Mouse (Mus musculus) layer of hippocampus, adult 2 months (tissue): ENCODE results near the gene Tyrobp. TPM values are rescaled to one million over a fixed set of nuclear protein-coding genes. Genes with fewer than 3 reads are reported as not detected.
A peak's percentile ranks its signal among the peaks of the same experiment; 100 is the strongest.

Source experiments
- DNase-seq, 2 experiments: peaks; one replicate each; pipeline ENCODE4 v3.0.0; 2022; ENCODE audit warnings: low spot score in 2 of 2
- H3K27ac ChIP-seq: fragments of 200-600 bp; 2 replicates; pipeline ENCODE4 v1.8.1; 2022
- H3K4me3 ChIP-seq: fragments of 200-600 bp; 2 replicates; pipeline ENCODE4 v1.8.1; 2022; ENCODE audit warnings: mild to moderate bottlenecking
- CTCF ChIP-seq: fragments of 200-600 bp; conservative IDR thresholded peaks from 2 replicates; pipeline ENCODE4 v1.8.1; 2022; ENCODE audit warnings: antibody characterized with exemption, mild to moderate bottlenecking, moderate library complexity
- total RNA-seq, 2 experiments: library from RNA; stranded (reverse); gene quantifications; 2 replicates each; pipeline ENCODE4 v1.2.3; 2021

Gene Tyrobp
- total RNA-seq, 2 experiments from 2014 or later, result 26.7 to 32.6 TPM

GRCm38 (mm10) chr7:30457629-30458330 is 44.2 kb downstream of the Tyrobp start, which contains the start of the genes Kirrel2 and Nphs1:
Gene Kirrel2 (minus strand): TSS chr7:30457690.
Gene Nphs1 (plus strand): TSS chr7:30458315.
- H3K4me3 ChIP-seq, result peak within 1 kb of the TSS; percentile 53
- peak; percentile 71 for DNase-seq
- TF ChIP-seq CTCF, result no peak
- H3K27ac ChIP-seq, result peak within 1 kb of the TSS; percentile 92

- TF ChIP-seq CTCF, result no peak
- DNase-seq, result no peak
- no peak overlapping the region for H3K27ac ChIP-seq
- H3K4me3 ChIP-seq, result no peak overlapping the region
These were observed 45.9 kb downstream of the Tyrobp start for GRCm38 (mm10) chr7:30459484-30459883.

- TF ChIP-seq CTCF, result no peak
- no peak for DNase-seq
- no peak overlapping the region for H3K27ac ChIP-seq
- no peak overlapping the region for H3K4me3 ChIP-seq
These were observed 50.0 kb downstream of the Tyrobp start for GRCm38 (mm10) chr7:30463568-30463967.

- DNase-seq, result no peak
- H3K27ac ChIP-seq, result no peak overlapping the region
- no peak overlapping the region for H3K4me3 ChIP-seq
- no peak for TF ChIP-seq CTCF
These were observed 50.4 kb downstream of the Tyrobp start for GRCm38 (mm10) chr7:30463996-30464395.

GRCm38 (mm10) chr7:30464816-30465300 is 51.3 kb downstream of the Tyrobp start:
- TF ChIP-seq CTCF, result no peak
- no peak overlapping the region for H3K4me3 ChIP-seq
- H3K27ac ChIP-seq, result no peak overlapping the region
- DNase-seq, result no peak

Other genes starting within 250 kb of the Tyrobp start
- gene Zfp146, start 244.0 kb upstream of the Tyrobp start, total RNA-seq, result 10 to 100 TPM; 48.9 to 52.0 TPM
- 1 to 10 TPM; 3.5 to 5.9 TPM for gene Cox7a1, start 229.6 kb upstream of the Tyrobp start, total RNA-seq
- 100 to 1,000 TPM; 213 to 224 TPM for gene Capns1, start 214.9 kb upstream of the Tyrobp start, total RNA-seq
- 10 to 100 TPM; 59.6 to 59.8 TPM for gene Polr2i, start 181.8 kb upstream of the Tyrobp start, total RNA-seq
- gene Tbcb, start 181.5 kb upstream of the Tyrobp start, total RNA-seq, result 100 to 1,000 TPM; 113 to 116 TPM
- gene Ovol3, start 178.0 kb upstream of the Tyrobp start, total RNA-seq, result not detected
- under 1 TPM; 0.44 to 0.56 TPM for gene Thap8, start 133.7 kb upstream of the Tyrobp start, total RNA-seq
- 1 to 10 TPM in 1 of 2 experiments, under 1 TPM in 1; 1.00 to 1.4 TPM for gene Wdr62, start 133.3 kb upstream of the Tyrobp start, total RNA-seq
- 100 to 1,000 TPM; 453 to 474 TPM for gene Clip3, start 122.0 kb upstream of the Tyrobp start, total RNA-seq
- gene Alkbh6, start 105.0 kb upstream of the Tyrobp start, total RNA-seq, result 10 to 100 TPM; 50.8 to 51.8 TPM
- 10 to 100 TPM in 1 of 2 experiments, 1 to 10 TPM in 1; 9.4 to 14.2 TPM for gene Syne4, start 99.0 kb upstream of the Tyrobp start, total RNA-seq
- gene E130208F15Rik, start 92.0 kb upstream of the Tyrobp start, total RNA-seq, result under 1 TPM; 0.41 to 0.81 TPM
- 1 to 10 TPM; 6.7 to 7.3 TPM for gene Sdhaf1, start 89.9 kb upstream of the Tyrobp start, total RNA-seq
- 10 to 100 TPM; 32.4 to 34.6 TPM for gene Lrfn3, start 51.0 kb upstream of the Tyrobp start, total RNA-seq
- 1 to 10 TPM in 1 of 2 experiments, not detected in 1; 1.5 TPM for gene Hcst, start 6.1 kb downstream of the Tyrobp start, total RNA-seq
- gene Nfkbid, start 8.0 kb downstream of the Tyrobp start, total RNA-seq, result 1 to 10 TPM; 2.8 to 3.0 TPM
- 1,000 to 10,000 TPM; 1,283 to 1,305 TPM for gene Aplp1, start 31.8 kb downstream of the Tyrobp start, total RNA-seq
- 10 to 100 TPM; 15.0 to 20.4 TPM for gene Kirrel2, start 43.9 kb downstream of the Tyrobp start, total RNA-seq
- gene Nphs1, start 44.6 kb downstream of the Tyrobp start, total RNA-seq, result 1 to 10 TPM; 1.2 to 1.3 TPM
- gene Prodh2, start 79.9 kb downstream of the Tyrobp start, total RNA-seq, result not detected
- gene Arhgap33, start 121.3 kb downstream of the Tyrobp start, total RNA-seq, result 100 to 1,000 TPM; 101 to 119 TPM
- 1 to 10 TPM; 2.7 to 4.8 TPM for gene Hspb6, start 138.4 kb downstream of the Tyrobp start, total RNA-seq
- gene Proser3, start 138.5 kb downstream of the Tyrobp start, total RNA-seq, result 1 to 10 TPM; 4.0 to 4.1 TPM
- gene Lin37, start 146.1 kb downstream of the Tyrobp start, total RNA-seq, result 10 to 100 TPM; 45.5 to 47.6 TPM
- gene U2af1l4, start 149.5 kb downstream of the Tyrobp start, total RNA-seq, result 10 to 100 TPM; 71.4 to 90.8 TPM
- gene Gm49396, start 149.6 kb downstream of the Tyrobp start, total RNA-seq, result 10 to 100 TPM in 1 of 2 experiments, 1 to 10 TPM in 1; 9.0 to 11.4 TPM
- gene Psenen, start 149.9 kb downstream of the Tyrobp start, total RNA-seq, result 10 to 100 TPM; 79.9 to 92.3 TPM
- gene Igflr1, start 151.7 kb downstream of the Tyrobp start, total RNA-seq, result 1 to 10 TPM; 6.4 to 6.5 TPM
- 10 to 100 TPM; 49.8 to 57.5 TPM for gene Kmt2b, start 175.0 kb downstream of the Tyrobp start, total RNA-seq
- not detected for gene Zbtb32, start 185.1 kb downstream of the Tyrobp start, total RNA-seq
- gene Upk1a, start 199.1 kb downstream of the Tyrobp start, total RNA-seq, result under 1 TPM in 1 of 2 experiments, not detected in 1; 0.69 TPM
- gene Cox6b1, start 212.4 kb downstream of the Tyrobp start, total RNA-seq, result 100 to 1,000 TPM; 552 to 568 TPM
- not detected for gene Etv2, start 222.1 kb downstream of the Tyrobp start, total RNA-seq
- 10 to 100 TPM; 69.5 to 72.6 TPM for gene Rbm42, start 236.6 kb downstream of the Tyrobp start, total RNA-seq